Mouse (Mus musculus): ENCODE data around the gene Gtf2a2. TPM values are rescaled to one million over a fixed set of nuclear protein-coding genes. Genes with fewer than 3 reads are reported as not detected.

Gtf2a2 gene
- polyA plus RNA-seq (2015; fragmentation: Nextera tagmentation; extraction: Ambion mirVana), result 201 and 205 TPM in 2 replicates

GRCm38 (mm10) chr9:70012408-70012901 lies at the start of gene Gtf2a2:
Gene Gtf2a2, plus strand, starts transcription at chr9:70012550.
- Histone ChIP-seq H3K27ac (peak within 1 kb of the TSS; percentile 90), H3K36me3 (peaks cover 34% of the 10 kb centered on the region), H3K4me3 (replicated peaks) (peak within 1 kb of the TSS; percentile 67), H3K9ac (replicated peaks) (peak within 1 kb of the TSS; percentile 89), H3K27me3 (no peaks in the 10 kb centered on the region), H3K4me1 (replicated peaks) (peaks cover 22% of the 10 kb centered on the region), H3K4me2 (replicated peaks) (peak within 1 kb of the TSS; percentile 76), H3K9me3 (no peaks in the 10 kb centered on the region)
- ATAC-seq, result peak; percentile 98
- WGBS, result under 1% methylated on average over 45 of the region's 57 CpGs

- no peaks in the 10 kb centered on the region for H3K4me1 ChIP-seq (replicated peaks)
- 87% methylated on average over 3 of the region's 3 CpGs for WGBS
- no peak overlapping the region for H3K9ac ChIP-seq (replicated peaks)
- H3K9me3 ChIP-seq, result no peaks in the 10 kb centered on the region
- no peak overlapping the region for H3K27ac ChIP-seq
- no peak for ATAC-seq
- no peak overlapping the region for H3K4me2 ChIP-seq (replicated peaks)
- H3K4me3 ChIP-seq (replicated peaks), result no peak overlapping the region
- no peaks in the 10 kb centered on the region for H3K27me3 ChIP-seq
- H3K36me3 ChIP-seq, result no peaks in the 10 kb centered on the region
Measured at GRCm38 (mm10) chr9:69964370-69964769, 48.0 kb upstream of the Gtf2a2 start.

GRCm38 (mm10) chr9:69985526-69985925 lies 26.8 kb upstream of the Gtf2a2 start:
- Histone ChIP-seq H3K4me2 (replicated peaks) (no peak overlapping the region), H3K9me3 (no peaks in the 10 kb centered on the region), H3K9ac (replicated peaks) (0 out of 2 replicates have a peak overlapping the region, but pooled peaks have one; percentile 3), H3K27ac (no peak overlapping the region), H3K4me1 (replicated peaks) (peaks cover 6% of the 10 kb centered on the region), H3K27me3 (no peaks in the 10 kb centered on the region), H3K4me3 (replicated peaks) (no peak overlapping the region), H3K36me3 (no peaks in the 10 kb centered on the region)
- no peak for ATAC-seq
- WGBS, result 80% methylated on average over 1 of the region's 1 CpGs

GRCm38 (mm10) chr9:69986063-69986462 lies 26.3 kb upstream of the Gtf2a2 start:
- Histone ChIP-seq H3K27me3 (no peaks in the 10 kb centered on the region), H3K9ac (replicated peaks) (no peak overlapping the region), H3K4me1 (replicated peaks) (peaks cover 12% of the 10 kb centered on the region), H3K4me2 (replicated peaks) (no peak overlapping the region), H3K4me3 (replicated peaks) (no peak overlapping the region), H3K27ac (no peak overlapping the region), H3K9me3 (no peaks in the 10 kb centered on the region), H3K36me3 (no peaks in the 10 kb centered on the region)
- WGBS, result 85% methylated on average over 10 of the region's 10 CpGs
- ATAC-seq, result no peak

- no peak overlapping the region for H3K4me3 ChIP-seq (replicated peaks)
- no peak for ATAC-seq
- no peaks in the 10 kb centered on the region for H3K36me3 ChIP-seq
- peaks cover 17% of the 10 kb centered on the region for H3K4me1 ChIP-seq (replicated peaks)
- WGBS, result 83% methylated on average over 5 of the region's 5 CpGs
- no peaks in the 10 kb centered on the region for H3K27me3 ChIP-seq
- H3K9me3 ChIP-seq, result no peaks in the 10 kb centered on the region
- no peak overlapping the region for H3K9ac ChIP-seq (replicated peaks)
- H3K27ac ChIP-seq, result no peak overlapping the region
- H3K4me2 ChIP-seq (replicated peaks), result no peak overlapping the region
Measured at GRCm38 (mm10) chr9:69986571-69986970, 25.8 kb upstream of the Gtf2a2 start.

- H3K27me3 ChIP-seq, result no peaks in the 10 kb centered on the region
- WGBS, result 2% methylated on average over 3 of the region's 3 CpGs
- H3K9ac ChIP-seq (replicated peaks), result no peak overlapping the region
- H3K4me2 ChIP-seq (replicated peaks), result no peak overlapping the region
- H3K4me3 ChIP-seq (replicated peaks), result no peak overlapping the region
- peaks cover 8% of the 10 kb centered on the region; the same call in 1 of the 2 replicates for H3K36me3 ChIP-seq
- H3K9me3 ChIP-seq, result no peaks in the 10 kb centered on the region
- H3K27ac ChIP-seq, result no peak overlapping the region
- no peak for ATAC-seq
- peaks cover 26% of the 10 kb centered on the region for H3K4me1 ChIP-seq (replicated peaks)
Measured at GRCm38 (mm10) chr9:69987579-69987978, 24.8 kb upstream of the Gtf2a2 start.

GRCm38 (mm10) chr9:69988706-69989302 lies 23.5 kb upstream of the Gtf2a2 start:
- peaks cover 33% of the 10 kb centered on the region for H3K4me1 ChIP-seq (replicated peaks)
- WGBS, result 39% methylated on average over 16 of the region's 16 CpGs
- no peak for ATAC-seq
- H3K9me3 ChIP-seq, result no peaks in the 10 kb centered on the region
- peak overlapping the region; percentile 95 for H3K4me3 ChIP-seq (replicated peaks)
- H3K4me2 ChIP-seq (replicated peaks), result peak overlapping the region; percentile 62
- peak overlapping the region; percentile 96 for H3K27ac ChIP-seq
- H3K36me3 ChIP-seq, result peaks cover 8% of the 10 kb centered on the region; the same call in 1 of the 2 replicates
- peak overlapping the region; percentile 98 for H3K9ac ChIP-seq (replicated peaks)
- H3K27me3 ChIP-seq, result no peaks in the 10 kb centered on the region

GRCm38 (mm10) chr9:69989303-69990121 lies 22.8 kb upstream of the Gtf2a2 start, which contains the start of gene Bnip2:
Gene Bnip2, plus strand, starts transcription at chr9:69989466.
- WGBS, result under 1% methylated on average over 73 of the region's 76 CpGs
- ATAC-seq, result peak; percentile 97

GRCm38 (mm10) chr9:69990346-69990745 lies 22.0 kb upstream of the Gtf2a2 start:
- peak overlapping the region; percentile 95 for H3K4me3 ChIP-seq (replicated peaks)
- H3K9ac ChIP-seq (replicated peaks), result peak overlapping the region; percentile 98
- 12% methylated on average over 5 of the region's 5 CpGs for WGBS
- H3K27me3 ChIP-seq, result no peaks in the 10 kb centered on the region
- H3K27ac ChIP-seq, result no peak overlapping the region
- no peaks in the 10 kb centered on the region for H3K9me3 ChIP-seq
- no peak for ATAC-seq
- peaks cover 17% of the 10 kb centered on the region for H3K36me3 ChIP-seq
- H3K4me1 ChIP-seq (replicated peaks), result peaks cover 33% of the 10 kb centered on the region
- peak overlapping the region; percentile 62 for H3K4me2 ChIP-seq (replicated peaks)

More at GRCm38 (mm10) chr9:69989303-69990121, 22.8 kb upstream of the Gtf2a2 start, which contains the start of gene Bnip2:
- Histone ChIP-seq H3K9me3 (no peaks in the 10 kb centered on the region), H3K4me3 (replicated peaks) (peak within 1 kb of the TSS; percentile 95), H3K27ac (peak within 1 kb of the TSS; percentile 96), H3K36me3 (peaks cover 8% of the 10 kb centered on the region), H3K27me3 (no peaks in the 10 kb centered on the region), H3K9ac (replicated peaks) (peak within 1 kb of the TSS; percentile 98), H3K4me1 (replicated peaks) (peaks cover 33% of the 10 kb centered on the region), H3K4me2 (replicated peaks) (peak within 1 kb of the TSS; percentile 62)

GRCm38 (mm10) chr9:69992841-69993277 lies 19.5 kb upstream of the Gtf2a2 start:
- WGBS, result 83% methylated on average over 5 of the region's 5 CpGs
- H3K4me3 ChIP-seq (replicated peaks), result no peak overlapping the region
- no peaks in the 10 kb centered on the region for H3K27me3 ChIP-seq
- peaks cover 33% of the 10 kb centered on the region for H3K4me1 ChIP-seq (replicated peaks)
- H3K9me3 ChIP-seq, result no peaks in the 10 kb centered on the region
- ATAC-seq, result no peak
- H3K9ac ChIP-seq (replicated peaks), result no peak overlapping the region
- peaks cover 37% of the 10 kb centered on the region for H3K36me3 ChIP-seq
- no peak overlapping the region for H3K4me2 ChIP-seq (replicated peaks)
- H3K27ac ChIP-seq, result no peak overlapping the region

- H3K9me3 ChIP-seq, result no peaks in the 10 kb centered on the region
- no peak overlapping the region for H3K27ac ChIP-seq
- no peak overlapping the region for H3K4me2 ChIP-seq (replicated peaks)
- no peak overlapping the region for H3K9ac ChIP-seq (replicated peaks)
- H3K4me3 ChIP-seq (replicated peaks), result no peak overlapping the region
- no peaks in the 10 kb centered on the region for H3K27me3 ChIP-seq
- no peak for ATAC-seq
- H3K4me1 ChIP-seq (replicated peaks), result peaks cover 33% of the 10 kb centered on the region
- WGBS, result 80% methylated on average over 1 of the region's 1 CpGs
- peaks cover 42% of the 10 kb centered on the region for H3K36me3 ChIP-seq
Measured at GRCm38 (mm10) chr9:69993479-69993878, 18.9 kb upstream of the Gtf2a2 start.

- 96% methylated on average over 5 of the region's 5 CpGs for WGBS
- Histone ChIP-seq H3K9me3 (no peaks in the 10 kb centered on the region), H3K27me3 (no peaks in the 10 kb centered on the region), H3K4me1 (replicated peaks) (peaks cover 29% of the 10 kb centered on the region), H3K36me3 (peaks cover 53% of the 10 kb centered on the region), H3K4me3 (replicated peaks) (no peak overlapping the region), H3K9ac (replicated peaks) (no peak overlapping the region), H3K27ac (no peak overlapping the region), H3K4me2 (replicated peaks) (no peak overlapping the region)
- ATAC-seq, result no peak
Measured at GRCm38 (mm10) chr9:69994547-69994946, 17.8 kb upstream of the Gtf2a2 start.
